Mouse (Mus musculus): ENCODE measurements around the gene Tmem116. TPM values are rescaled to one million over a fixed set of nuclear protein-coding genes. Genes with fewer than 3 reads are reported as not detected.

Gene Tmem116
- total RNA-seq, 2 experiments from 2014 or later: not detected

DNA sequence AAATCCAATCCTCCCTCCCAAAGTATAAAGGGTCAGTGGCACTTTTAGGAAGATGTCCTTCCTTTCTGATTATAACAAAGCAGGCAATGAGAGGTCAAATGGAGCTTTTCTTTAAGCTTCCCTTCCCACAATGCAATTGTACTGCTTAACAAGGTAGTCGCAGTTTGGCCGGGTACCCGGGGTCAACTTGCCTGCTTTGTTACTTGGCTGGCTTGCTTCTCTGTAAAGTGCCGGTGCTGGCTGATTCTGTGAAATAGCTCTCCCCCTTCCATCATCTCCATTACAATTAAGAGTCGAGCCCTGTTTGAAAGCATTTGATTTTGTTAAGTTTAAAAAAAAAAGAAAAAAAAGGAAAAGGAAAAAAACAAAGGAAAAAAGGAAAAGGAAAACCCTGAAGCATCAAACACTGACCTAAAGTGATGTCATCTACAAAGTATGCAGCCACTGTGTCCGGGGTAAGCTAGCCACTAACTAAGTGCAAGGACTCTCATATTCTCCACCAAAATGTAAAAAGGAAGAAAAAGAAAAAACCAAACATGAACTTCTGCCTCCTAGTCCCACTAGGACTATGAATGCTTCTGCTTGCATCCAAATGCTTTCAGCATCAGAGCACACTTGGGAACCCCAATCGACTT is 85.3 kb downstream of the Tmem116 start:
- no peak for ATAC-seq (ENCODE audit: poor library complexity, severe bottlenecking)

DNA sequence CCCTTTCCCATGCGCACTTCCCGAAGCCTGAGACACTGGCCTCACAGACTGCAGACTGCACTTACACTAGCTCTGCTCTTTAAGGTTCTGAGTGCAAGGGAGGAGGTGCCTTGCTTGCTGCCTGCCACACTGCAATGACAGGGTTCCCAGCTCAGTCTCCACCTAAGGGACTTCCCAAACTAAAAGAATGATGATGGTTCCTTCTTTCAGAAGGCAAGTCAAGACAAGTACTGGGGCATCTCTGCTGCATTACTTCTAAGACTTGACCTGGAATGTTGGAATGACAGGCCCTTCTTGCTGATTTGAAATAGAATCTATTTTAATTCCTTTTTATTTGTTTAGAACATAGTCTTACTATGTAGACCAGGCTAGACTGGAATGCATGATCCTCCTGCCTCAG is 85.9 kb downstream of the Tmem116 start:
- ATAC-seq (ENCODE audit: poor library complexity, severe bottlenecking): no peak

DNA sequence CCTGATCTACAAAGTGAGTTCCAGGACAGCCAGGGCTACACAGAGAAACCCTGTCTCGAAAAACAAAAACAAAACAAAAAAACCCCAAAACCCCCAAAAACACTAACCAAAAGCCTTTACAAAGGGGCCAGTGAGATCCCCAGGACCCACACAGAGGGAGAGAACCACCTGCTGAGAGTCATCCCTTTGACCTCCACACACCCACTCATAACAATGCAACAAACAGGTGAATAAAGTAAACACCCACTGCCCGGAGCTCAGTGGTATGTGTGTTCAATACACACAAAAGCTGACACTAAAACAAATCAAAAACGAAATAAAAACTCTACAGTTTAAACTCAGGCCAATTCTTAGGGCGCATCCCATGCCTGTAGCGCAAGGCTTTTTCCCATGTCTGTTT is 88.4 kb downstream of the Tmem116 start:
- ATAC-seq (ENCODE audit: poor library complexity, severe bottlenecking): no peak

DNA sequence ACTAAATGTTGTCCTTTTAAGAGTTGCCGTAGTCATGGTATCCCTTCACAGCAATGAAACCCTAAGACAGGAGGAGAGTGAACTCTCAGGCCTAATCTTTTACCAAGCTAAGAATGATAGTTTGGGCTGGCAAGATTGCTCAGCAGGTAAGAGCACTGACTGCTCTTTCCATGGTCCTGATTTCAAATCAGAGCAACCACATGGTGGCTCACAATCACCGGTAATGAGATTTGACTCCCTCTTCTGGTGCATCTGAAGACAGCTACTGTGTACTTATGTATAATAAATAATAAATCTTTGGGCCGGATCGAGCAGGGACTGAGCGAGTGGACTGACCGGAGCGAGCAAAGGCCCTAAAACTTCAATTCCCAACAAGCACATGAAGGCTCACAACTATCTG is 89.5 kb downstream of the Tmem116 start:
- ATAC-seq (ENCODE audit: poor library complexity, severe bottlenecking): no peak

DNA sequence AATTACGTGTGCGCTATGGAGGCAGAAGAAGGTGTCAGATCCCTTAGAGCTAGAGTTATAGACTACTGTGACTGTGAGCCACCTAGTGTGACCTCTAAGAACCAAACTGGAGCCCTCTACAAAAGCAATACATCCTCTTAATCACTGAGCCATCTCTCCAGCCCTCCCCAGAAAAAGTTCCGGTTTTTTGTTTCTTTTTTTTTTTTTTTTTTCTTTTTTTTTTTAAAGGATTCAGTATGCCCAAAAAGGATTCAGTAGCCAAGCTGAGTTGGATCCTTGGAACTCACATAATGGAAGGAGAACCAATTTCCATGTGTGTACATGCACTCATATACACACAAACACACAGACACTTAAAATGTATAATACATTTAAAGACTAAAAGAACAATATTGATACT is 91.7 kb downstream of the Tmem116 start:
- no peak for ATAC-seq (ENCODE audit: poor library complexity, severe bottlenecking)

DNA sequence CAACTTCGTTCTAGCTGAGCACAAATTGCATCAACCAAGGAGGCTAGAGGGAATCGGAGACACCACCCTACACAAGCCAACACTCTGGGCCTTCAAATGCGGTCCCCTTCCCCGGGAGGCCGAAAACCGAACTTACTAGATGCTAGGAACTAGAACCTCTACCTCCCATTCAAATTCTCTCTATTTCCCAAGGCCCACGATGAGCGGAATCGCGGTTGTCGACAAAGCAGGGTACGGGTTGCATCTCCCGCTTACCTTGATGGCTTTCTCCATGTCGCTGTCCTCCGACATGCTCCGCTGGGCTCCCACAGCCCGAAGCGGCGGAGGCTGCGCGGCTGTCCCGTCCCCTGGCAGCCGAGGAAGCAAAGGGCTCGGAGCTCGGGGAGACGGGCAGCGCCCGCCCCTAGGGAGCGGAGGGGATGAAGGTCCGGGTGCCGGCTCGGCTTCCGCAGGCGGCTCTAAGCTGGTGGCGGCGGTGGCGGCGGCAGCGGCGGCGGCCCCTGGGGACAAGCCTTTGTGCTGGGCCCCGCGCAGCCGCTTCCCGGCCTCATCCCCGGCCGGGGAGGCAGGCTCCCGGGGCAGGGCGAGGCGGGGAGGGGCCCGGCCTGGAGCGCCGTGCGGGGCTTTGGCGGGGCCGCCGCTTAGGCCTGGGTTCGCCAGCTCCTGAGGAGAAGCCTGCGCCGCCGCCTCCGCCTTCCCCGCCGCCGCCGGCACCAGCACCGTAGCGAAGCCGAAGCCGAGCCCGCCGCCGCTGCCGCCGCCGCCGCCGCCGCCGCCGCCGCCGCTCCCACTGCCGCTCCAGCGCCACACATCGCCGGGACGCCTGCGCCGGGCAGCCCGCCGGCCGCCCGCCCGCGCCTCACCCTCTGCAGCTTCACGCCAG is 93.5 kb downstream of the Tmem116 start, which contains the start of the genes Adam1a and Gm42878:
Adam1a (minus strand) TSS at position 573 of the 883 bp plus-strand sequence.
Gm42878 (minus strand) TSS at position 573 of the 883 bp plus-strand sequence.
- ATAC-seq (ENCODE audit: poor library complexity, severe bottlenecking): peak; percentile 48

DNA sequence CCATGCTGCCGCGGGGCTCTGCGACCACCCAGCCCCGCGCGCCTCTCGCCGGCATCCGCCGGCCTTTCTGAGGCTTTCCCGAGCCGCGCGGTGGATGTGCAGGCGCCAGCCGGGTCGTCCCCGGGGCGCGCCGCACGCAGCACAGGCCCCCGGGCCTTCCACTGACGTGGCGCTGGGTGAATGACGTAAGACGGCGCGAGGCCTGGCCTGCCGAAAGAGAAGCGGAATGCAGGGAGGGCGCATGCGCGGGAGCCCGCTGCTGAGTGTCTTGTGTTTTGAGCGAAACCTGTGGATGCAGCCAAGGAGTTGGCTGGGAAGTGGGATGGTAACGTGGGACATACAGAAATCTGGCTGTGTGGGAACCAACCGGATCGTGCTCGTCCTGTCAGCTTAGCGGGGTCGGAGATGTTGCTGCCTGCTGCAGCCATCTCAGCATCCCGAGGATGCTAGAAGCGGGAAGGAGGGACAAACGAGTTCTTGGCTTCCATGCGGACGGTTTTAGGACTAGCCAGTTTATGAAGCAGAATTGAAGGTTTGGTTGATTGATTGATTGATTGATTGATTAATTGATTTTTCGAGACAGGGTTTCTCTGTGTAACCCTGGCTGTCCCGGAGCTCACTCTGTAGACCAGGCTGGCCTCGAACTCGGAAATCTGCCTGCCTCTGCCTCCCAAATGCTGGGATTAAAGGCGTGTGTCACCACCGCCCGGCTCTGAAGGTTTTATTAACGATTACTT is 94.3 kb downstream of the Tmem116 start, which contains the start of gene Mapkapk5:
Mapkapk5 (minus strand) TSS at position 113 of the 737 bp plus-strand sequence.
- ATAC-seq (ENCODE audit: poor library complexity, severe bottlenecking): peak; percentile 94

DNA sequence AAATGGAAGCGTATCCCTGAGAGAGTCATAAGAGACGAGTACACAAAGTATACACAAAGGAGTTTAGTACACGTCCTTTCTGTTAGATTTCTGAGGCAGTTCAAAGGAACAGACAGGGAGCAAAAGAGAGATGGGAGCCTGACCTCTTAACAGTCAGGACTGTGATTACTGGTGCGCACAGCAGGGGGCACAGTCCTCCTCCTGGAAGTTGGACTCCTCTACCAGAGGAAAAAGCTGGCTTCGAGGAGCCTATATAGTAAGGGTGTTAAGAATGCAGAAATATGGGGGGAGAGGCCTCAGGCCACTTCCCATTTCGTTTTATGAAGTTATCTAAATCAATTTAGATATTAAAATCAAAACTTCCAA is 94.8 kb downstream of the Tmem116 start:
- ATAC-seq (ENCODE audit: poor library complexity, severe bottlenecking): peak; percentile 70

DNA sequence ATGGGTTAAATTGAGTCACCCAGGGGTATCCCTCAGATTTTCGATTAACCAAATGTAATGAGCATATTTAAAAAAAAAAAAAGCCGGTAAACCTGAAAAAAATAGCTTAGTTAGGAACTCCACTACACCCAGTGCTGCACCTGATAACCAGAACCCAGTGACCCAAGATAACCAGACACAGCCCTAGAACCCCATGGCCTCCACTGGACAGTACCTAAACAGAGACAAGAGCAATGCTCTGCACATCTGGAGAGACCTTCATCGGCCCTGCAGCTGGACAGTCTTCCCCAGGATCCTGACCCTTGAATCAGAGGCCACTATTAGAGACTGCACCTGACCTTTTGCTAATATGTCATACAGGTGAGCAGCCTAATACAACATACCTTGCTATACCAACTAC is 95.4 kb downstream of the Tmem116 start:
- ATAC-seq (ENCODE audit: poor library complexity, severe bottlenecking): no peak

DNA sequence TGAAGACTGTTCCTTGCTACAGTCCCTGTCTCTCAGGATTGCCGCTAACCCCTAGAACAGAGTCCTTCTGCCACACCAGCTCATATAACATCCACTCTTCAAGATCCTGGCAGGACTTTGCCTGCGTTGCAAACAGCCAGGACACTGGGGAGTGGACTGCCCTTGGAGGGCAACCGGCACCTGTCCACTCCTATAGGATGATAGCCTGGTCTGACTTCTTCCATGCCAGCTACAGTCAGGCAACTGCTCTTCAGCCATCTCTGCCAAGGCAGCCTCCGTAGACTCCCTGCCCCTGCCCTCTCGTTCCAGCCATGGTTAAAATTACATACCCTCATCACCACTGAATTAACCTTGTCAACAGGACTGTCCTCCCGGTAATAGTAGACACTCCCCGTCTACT is 97.5 kb downstream of the Tmem116 start:
- no peak for ATAC-seq (ENCODE audit: poor library complexity, severe bottlenecking)

DNA sequence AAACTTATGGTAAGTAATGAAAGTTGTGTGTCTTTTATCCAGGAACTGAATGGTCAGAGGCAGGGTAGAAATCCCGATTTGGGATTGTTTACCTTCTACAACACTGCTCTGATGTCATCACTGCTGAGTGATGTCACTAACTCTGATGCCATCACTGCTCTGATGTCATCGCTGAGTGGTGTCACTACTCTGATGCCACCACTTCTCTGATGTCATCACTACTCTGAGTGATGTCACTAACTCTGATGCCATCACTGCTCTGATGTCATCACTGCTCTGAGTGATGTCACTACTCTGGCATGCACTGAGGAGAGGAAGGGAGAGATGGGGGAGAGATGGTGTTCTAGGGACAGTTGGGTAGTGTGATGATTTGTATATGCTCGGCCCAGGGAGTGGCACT is 110.7 kb downstream of the Tmem116 start:
- ATAC-seq (ENCODE audit: poor library complexity, severe bottlenecking): no peak

DNA sequence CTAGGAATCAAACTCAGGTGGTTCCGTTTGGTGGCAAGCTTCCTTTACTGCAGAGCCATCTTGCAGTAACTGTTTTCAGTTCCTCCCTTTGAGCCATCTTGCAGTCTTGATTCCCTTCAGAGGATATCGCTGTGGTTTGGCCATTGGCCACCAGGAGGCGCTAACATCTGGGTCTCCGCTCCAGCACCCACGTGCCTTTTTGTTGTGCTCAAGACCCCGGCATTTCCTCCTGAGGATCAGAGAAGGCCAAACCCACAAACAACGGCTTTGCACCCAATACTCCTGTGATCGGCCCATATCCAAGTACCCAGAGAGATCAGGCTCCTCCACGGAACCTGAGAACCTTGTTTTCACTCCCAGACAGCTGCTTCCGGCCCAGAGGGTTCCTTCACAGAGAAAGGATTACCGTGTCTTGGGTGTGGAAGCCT is 112.8 kb downstream of the Tmem116 start:
- peak; percentile 95 for ATAC-seq (ENCODE audit: poor library complexity, severe bottlenecking)

DNA sequence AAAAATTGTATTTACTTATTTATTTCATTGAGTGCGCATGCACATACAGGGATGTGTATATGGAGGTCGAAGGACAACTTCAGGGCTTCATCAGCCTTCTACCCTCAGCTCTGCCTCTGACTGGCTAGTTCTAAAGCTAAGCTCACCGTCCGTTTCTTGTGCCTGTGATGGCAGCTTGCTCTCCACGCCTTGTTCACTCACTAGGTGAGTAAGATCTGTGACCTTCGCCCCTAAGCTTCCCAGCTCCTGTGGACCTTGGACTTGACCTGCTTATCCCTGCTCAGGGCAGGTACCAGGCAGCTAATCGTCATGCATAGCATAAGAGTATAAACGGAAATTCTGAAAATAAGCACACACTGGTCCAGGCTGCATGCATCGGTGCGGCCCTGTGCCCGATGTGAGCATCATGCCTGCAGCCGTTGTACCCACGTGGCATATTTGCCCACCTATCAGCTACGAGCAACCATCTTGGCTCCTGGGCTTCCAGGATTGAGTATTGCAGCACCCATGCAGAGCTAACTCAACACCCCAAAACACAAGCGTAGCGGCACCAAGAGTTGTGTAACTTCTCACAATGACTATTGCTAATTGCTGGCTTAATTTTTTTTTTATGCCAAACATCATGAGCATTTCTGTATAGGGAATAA is 114.5 kb downstream of the Tmem116 start:
- no peak for ATAC-seq (ENCODE audit: poor library complexity, severe bottlenecking)

DNA sequence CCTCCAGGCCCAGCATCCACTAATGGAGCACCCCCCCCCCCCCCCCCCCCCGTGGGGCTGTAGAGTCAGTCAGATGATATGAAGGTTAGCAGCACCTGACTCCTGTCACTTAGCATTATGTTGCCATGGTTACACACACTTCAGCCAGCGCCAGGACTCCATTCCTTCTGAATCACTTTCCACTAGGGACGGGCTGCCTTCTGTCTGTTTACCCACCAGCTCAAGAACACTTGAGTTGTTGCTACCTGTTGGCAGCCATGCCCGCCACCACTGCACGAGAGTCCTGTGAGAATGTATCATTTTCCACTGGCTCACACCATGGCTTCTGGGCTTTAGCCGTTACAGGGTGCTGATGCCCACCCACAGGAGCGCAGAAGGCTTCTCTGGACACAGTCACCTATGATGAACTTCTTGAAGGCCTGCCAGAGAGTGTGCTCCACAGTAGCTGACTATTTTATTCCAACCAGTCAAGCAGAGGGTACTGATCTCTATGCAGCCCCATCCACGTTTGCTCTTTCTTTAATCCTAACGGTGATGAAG is 118.3 kb downstream of the Tmem116 start:
- no peak for ATAC-seq (ENCODE audit: poor library complexity, severe bottlenecking)

DNA sequence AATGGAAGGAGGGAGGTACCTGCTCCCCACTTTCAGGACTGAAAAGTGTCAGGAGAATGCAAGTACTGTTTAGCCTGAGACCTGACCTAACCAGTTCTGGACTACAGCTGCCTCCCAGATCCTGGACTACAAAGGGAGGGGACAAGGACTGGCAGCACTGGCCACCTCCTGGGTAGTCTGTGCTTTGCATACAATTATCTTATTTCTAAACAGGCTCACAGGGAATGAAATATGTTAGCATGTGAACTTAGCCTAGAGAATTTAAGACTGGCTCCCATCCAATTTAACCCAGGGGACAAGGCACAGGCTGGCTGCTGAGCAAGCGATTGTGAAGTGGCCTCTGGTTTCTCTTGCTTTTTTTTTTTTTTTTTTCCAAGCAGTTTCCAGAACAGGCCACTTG is 119.1 kb downstream of the Tmem116 start:
- no peak for ATAC-seq (ENCODE audit: poor library complexity, severe bottlenecking)

Other genes starting within 250 kb of the Tmem116 start
- gene Rpl6, start 247.4 kb upstream of the Tmem116 start, total RNA-seq (2015): 1,545 and 1,566 TPM in 2 replicates
- gene Rpl6, start 247.4 kb upstream of the Tmem116 start, total RNA-seq (2017): 945 and 954 TPM in 2 replicates
- gene Hectd4, start 231.7 kb upstream of the Tmem116 start, total RNA-seq (2015): 12.0 and 17.0 TPM in 2 replicates
- 8.6 and 15.2 TPM in 2 replicates for gene Hectd4, start 231.7 kb upstream of the Tmem116 start, total RNA-seq (2017)
- 77.9 and 78.1 TPM in 2 replicates for gene Trafd1, start 66.3 kb upstream of the Tmem116 start, total RNA-seq (2015)
- 92.5 and 94.1 TPM in 2 replicates for gene Trafd1, start 66.3 kb upstream of the Tmem116 start, total RNA-seq (2017)
- 13.3 and 17.9 TPM in 2 replicates for gene Naa25, start 54.0 kb upstream of the Tmem116 start, total RNA-seq (2015)
- gene Naa25, start 54.0 kb upstream of the Tmem116 start, total RNA-seq (2017): 25.6 and 32.2 TPM in 2 replicates
- 266 and 273 TPM in 2 replicates for gene Erp29, start 613 bp downstream of the Tmem116 start, total RNA-seq (2015)
- 936 and 1,238 TPM in 2 replicates for gene Erp29, start 613 bp downstream of the Tmem116 start, total RNA-seq (2017)
- not detected in 2 replicates for gene Adam1b, start 51.5 kb downstream of the Tmem116 start, total RNA-seq (2015)
- gene Adam1b, start 51.5 kb downstream of the Tmem116 start, total RNA-seq (2017): 0.24 TPM in 1 of 2 replicates, not detected in the other
- gene Adam1a, start 93.6 kb downstream of the Tmem116 start, total RNA-seq (2015): 2.1 and 3.1 TPM in 2 replicates
- gene Adam1a, start 93.6 kb downstream of the Tmem116 start, total RNA-seq (2017): 2.2 and 3.1 TPM in 2 replicates
- not detected in 2 replicates for gene Gm42878, start 93.6 kb downstream of the Tmem116 start, total RNA-seq (2015)
- gene Gm42878, start 93.6 kb downstream of the Tmem116 start, total RNA-seq (2017): not detected in 2 replicates
- gene Mapkapk5, start 94.0 kb downstream of the Tmem116 start, total RNA-seq (2015): 105 and 106 TPM in 2 replicates
- gene Mapkapk5, start 94.0 kb downstream of the Tmem116 start, total RNA-seq (2017): 99.1 and 108 TPM in 2 replicates
- gene Aldh2, start 141.9 kb downstream of the Tmem116 start, total RNA-seq (2015): 137 and 142 TPM in 2 replicates
- gene Aldh2, start 141.9 kb downstream of the Tmem116 start, total RNA-seq (2017): 505 and 509 TPM in 2 replicates
- 1.1 and 5.4 TPM in 2 replicates for gene Acad12, start 167.0 kb downstream of the Tmem116 start, total RNA-seq (2015)
- 2.1 and 5.5 TPM in 2 replicates for gene Acad12, start 167.0 kb downstream of the Tmem116 start, total RNA-seq (2017)
- 0.46 and 0.60 TPM in 2 replicates for gene Acad10, start 208.6 kb downstream of the Tmem116 start, total RNA-seq (2015)
- 0.69 and 1.4 TPM in 2 replicates for gene Acad10, start 208.6 kb downstream of the Tmem116 start, total RNA-seq (2017)
- 22.7 and 25.6 TPM in 2 replicates for gene Brap, start 208.7 kb downstream of the Tmem116 start, total RNA-seq (2015)
- 53.5 and 71.5 TPM in 2 replicates for gene Brap, start 208.7 kb downstream of the Tmem116 start, total RNA-seq (2017)